Mouse (Mus musculus) liver (tissue): ENCODE results near the gene Pla2g7.
"Not testable (repeated sequence)": the region's sequence is repeated elsewhere in the genome, so short reads cannot be mapped to it uniquely, and the experiment has no call there.

ENCODE experiments used
- DNase-seq: peaks from one replicate; pipeline ENCODE4 v3.0.0-alpha.2; 2020; ENCODE audit warnings: mixed read lengths

Gene Pla2g7

GRCm38 (mm10) chr17:43567992-43568888 lies at the start of gene Pla2g7:
Gene Pla2g7 (plus strand): TSS chr17:43568098.
- DNase-seq = peak; percentile 27

- peak; percentile 59 for DNase-seq
These were observed 49.1 kb upstream of the Pla2g7 start for GRCm38 (mm10) chr17:43518644-43519409.

DNA sequence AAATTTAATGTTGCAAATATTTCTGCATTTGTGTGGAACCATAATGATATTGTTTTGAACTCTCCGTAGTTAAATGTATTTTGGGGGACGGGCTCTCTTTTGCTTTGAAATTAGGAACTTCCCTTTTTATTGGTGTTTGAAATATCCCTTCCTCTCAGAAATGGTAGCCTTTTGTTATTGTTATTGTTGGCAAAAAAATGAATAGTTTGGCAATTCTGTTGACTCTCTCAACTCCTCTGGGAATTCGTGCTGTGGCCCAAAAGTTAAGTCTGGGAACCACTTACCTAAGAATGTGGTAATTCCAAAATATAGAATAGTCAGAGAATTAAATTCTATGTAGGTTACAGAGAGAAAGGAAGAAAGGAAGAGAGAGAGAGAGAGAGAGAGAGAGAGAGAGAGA lies 47.7 kb upstream of the Pla2g7 start:
- no peak for DNase-seq

- no peak for DNase-seq
These were observed 37.4 kb upstream of the Pla2g7 start for GRCm38 (mm10) chr17:43530507-43530906.

- DNase-seq = no peak
These were observed 36.7 kb upstream of the Pla2g7 start for GRCm38 (mm10) chr17:43531192-43531591.

DNA sequence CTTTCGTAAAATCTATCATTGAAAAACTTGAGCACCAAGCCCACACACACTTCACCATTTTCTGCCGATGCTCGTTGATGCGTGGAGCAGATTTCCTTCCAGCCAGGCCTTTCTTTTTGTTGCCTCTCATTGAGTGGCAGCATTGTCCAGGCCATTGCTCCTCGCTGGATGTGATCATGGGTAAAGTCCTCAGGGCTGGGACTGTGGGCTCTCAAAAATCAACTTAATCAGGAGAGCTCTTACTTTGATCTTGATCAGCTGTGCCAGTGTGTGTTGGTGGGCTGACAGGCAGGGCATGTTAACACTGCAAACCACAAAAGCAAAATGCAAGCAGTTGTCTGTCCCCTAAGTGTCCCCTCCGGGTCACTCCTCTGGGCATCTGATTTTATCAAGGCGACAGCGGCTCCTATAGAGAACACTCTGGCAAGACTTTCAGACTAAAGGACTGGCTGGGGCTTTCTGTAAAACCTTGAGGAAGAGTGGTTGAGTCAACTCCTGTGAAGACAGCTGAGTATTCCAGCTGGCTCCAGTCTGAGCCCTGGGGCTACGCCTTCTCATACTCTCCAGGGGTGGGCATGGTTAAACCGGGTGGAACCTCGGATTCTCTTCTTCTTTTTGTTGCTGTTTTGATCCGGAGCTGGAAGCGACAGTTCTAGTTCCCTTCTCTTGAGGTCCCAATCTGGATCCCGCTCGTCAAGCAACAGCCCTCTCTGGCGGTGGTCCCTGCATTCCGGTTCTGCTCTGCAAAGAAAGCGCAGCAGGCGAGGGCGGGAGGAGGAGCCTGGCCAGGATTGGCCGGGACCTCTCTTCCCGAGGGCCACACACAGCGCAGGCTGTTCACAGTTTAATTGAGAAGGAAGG lies 33.3 kb upstream of the Pla2g7 start:
- peak; percentile 57 for DNase-seq

GRCm38 (mm10) chr17:43536841-43537240 lies 31.1 kb upstream of the Pla2g7 start:
- not testable (repeated sequence) for DNase-seq

DNA sequence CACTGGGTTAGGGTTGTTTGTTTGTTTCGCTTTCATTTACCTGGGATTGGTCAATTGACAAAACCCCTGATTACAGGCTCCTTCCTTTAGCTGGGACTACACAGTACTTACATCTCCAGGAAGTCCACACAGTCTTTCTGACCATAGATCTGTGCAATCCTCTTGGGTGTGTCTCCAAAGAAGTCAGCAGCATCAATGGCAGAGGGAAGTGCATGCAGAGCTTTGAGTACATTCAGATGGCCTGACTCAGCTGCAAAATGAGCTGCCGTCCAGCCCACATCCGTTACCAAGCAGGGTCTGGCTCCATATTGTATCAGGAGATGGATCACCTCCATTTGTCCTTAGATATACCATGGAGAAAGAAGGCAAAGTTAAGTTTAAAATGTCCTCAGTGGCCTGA lies 29.1 kb upstream of the Pla2g7 start:
- no peak for DNase-seq

- no peak for DNase-seq
These were observed 24.4 kb upstream of the Pla2g7 start, which contains the start of gene Ankrd66 for GRCm38 (mm10) chr17:43543539-43543938. Gene Ankrd66 (minus strand): TSS chr17:43543639.

GRCm38 (mm10) chr17:43544040-43544439 lies 23.9 kb upstream of the Pla2g7 start:
- no peak for DNase-seq

GRCm38 (mm10) chr17:43551122-43551630 lies 16.7 kb upstream of the Pla2g7 start:
- no peak for DNase-seq

DNA sequence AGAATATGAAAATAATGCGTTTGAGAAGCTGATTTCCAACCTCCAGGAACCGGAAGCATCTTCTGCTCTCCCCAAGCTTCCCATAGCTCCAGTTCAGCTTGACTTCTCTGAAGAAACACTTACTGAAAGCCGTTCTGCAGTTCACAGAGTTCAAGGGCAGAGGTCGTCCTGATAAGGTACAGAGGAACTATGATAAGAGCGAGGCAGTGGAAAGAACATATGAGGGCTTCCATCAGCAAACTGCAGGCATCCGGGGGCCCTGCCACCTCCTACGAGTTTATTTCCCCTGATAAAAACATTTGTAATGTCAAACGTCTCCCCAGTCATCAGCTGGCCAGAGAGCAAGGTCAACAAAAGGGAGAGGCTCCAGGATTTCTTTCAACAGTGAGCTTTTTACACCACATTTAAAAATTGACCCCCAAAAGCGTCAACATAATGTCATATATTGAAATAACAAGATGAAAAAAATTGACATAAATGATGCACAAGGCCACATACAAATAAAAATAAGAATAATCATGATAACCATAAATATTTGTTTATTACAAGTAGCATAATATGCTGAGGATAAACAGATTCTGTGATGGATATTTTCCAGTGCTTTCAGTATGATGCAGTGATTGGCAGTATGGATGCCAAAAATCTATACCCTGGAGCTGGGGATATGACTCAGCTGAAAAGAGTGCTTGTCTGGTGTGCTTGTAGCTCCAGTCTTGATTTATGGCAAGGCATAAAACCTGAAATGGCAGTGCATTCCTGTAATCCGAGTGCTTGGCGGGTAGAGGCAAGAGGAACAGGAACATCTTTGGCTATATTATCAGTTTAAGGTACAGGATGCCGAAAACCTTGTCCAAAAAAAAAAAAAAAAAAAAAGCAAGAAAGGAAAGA lies 13.1 kb upstream of the Pla2g7 start:
- peak; percentile 18 for DNase-seq

DNA sequence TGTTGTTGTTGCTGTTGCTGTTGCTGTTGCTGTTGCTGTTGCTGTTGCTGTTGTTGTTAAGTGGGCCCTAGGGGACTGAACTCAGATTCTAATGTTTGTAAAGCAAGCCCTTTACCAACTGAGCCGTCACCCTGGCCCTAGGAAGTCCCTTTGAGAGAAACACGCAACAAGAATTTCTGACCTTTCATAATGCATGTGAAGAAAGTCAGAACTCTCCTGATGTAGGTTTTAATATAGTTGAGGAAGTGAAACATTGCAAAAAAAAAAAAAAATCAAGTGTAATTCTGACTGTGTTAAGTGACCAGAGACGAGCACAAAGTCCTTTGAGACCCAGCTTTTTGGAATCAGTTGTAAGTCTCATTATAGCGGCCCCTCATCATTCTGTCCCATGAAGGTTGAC lies 10.8 kb upstream of the Pla2g7 start:
- no peak for DNase-seq

DNA sequence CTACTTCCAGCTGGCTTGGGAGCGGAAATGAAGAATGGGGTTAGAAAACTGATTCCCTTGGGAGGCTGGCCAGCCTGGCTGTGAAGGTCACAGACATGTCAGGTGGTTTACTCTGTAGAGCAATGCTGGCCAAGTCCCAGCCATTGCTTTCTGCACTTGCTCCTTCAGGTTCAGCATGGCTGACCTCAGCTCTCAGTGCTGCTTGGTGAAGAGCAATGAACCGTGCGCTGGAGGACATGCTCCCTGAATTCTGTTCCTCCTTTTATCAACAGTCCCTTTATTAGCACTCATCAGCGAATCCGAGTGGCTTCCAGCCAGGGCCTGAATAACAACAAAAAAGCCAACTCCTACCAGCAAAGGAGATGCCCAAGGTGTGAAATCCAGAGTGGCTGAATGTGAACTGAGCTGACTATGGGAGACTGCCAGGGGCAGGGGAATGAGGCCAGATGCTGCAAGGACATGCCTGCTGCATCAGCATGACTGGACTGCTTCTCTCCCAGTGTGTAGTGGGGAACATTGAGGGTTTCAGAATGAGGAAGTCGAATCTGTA lies 10.3 kb upstream of the Pla2g7 start:
- no peak for DNase-seq

- DNase-seq = no peak
These were observed 9.2 kb upstream of the Pla2g7 start for GRCm38 (mm10) chr17:43558678-43559077.

DNA sequence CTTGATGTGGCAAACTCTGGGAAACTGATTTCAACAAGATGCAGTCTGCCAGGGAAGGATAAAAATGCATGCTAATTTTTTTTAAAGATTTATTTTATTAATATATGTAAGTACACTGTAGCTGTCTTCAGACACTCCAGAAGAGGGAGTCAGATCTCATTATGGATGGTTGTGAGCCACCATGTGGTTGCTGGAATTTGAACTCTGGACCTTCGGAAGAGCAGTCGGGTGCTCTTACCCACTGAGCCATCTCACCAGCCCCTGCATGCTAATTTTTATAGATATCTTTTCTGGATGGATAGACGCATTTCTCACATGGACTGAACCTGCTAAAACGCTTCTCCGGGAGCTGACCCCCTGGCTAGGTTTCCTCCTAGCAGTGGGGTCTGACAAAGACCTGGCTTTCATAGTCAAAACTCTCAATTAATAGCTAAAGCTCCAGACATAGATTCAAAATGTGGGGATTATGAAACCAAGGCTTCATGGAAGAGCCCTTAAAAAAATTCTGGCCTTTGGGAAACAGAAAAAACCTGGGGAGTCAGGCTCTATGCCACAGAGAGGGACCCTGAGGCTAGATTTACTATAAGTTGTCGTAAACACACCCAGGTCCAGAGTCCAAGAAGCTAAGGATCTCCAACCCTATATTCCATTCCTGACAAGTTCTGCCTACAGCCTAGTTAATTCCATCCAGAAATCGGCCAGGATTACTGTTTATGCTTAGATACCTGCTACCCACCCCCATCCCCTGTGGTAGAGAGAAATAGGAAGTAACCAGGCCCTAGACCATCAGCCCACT lies 4.5 kb upstream of the Pla2g7 start:
- no peak for DNase-seq

DNA sequence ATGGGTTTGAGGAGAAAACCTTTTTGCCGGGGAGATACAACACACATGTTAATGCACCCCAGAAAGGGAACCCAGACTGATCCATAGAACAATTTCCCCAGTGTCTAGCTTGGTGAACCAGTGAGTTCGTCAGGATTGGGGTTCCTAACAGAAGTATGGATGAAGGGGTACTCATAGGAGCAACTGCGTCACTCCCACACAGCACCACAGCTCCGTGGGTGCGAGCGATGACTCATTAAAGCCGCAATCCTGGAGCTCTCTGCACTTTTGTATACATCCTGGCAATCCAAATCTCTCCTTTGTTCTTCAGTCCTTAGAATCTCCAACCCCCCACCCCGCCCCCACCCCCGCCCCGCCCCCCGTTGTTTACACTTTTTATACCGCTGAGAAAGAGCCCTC lies 306 bp upstream of the Pla2g7 start:
- DNase-seq = no peak

- DNase-seq = no peak
These were observed 1.4 kb downstream of the Pla2g7 start for GRCm38 (mm10) chr17:43569287-43569686.

GRCm38 (mm10) chr17:43573624-43574073 lies 5.8 kb downstream of the Pla2g7 start:
- DNase-seq = no peak

DNA sequence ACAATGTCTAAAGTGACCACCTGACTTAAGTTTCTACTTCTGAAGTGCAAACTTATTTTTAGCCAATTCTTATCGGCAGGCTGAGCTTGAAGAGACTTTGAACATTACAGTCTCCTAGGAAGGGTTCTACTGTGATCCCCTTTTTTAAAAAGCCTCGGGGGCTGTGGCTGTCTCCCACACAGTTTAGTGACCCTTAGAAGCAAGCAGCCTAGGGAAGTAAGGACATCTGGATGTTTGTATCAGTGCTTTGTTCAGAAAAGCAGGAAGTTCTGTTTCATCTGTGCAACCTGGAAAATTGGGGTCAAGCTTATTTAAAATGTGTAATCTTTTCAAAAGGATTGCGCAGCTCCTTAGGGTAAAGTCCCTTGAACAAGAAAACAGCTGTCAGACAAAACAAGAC lies 12.6 kb downstream of the Pla2g7 start:
- no peak for DNase-seq
